Mouse (Mus musculus): Measurements from ENCODE around the gene Nln. TPM values are rescaled to one million over a fixed set of nuclear protein-coding genes. Genes with fewer than 3 reads are reported as not detected.

Gene Nln
- polyA plus RNA-seq, 1 experiment from 2014 or later = 17.6 TPM

DNA sequence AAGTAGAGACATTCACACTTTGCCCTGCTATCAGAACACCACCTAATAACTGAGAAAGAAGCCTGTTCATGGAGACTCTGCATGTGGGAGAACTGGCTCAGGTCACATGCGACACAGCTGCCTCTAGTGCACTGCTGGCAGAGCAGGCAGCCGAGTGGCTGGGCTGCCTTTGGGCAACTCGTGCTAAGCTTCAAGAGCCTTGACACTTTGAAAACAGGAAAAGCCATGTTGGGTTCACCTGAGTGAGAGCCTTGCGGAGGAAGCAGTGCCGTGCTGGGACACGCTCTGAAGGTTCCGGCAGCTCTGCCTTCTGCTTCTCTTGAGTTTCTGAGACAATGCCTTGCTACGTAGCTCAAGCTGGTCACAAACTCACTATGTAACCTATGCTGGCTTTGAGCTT is 66.7 kb downstream of the Nln start:
- Histone ChIP-seq H3K9ac (replicated peaks) (no peak overlapping the region), H3K4me1 (replicated peaks) (peaks cover 7% of the 10 kb centered on the region), H3K4me2 (no peak overlapping the region), H3K36me3 (0 out of 2 replicates have a peak, but pooled peaks cover 3% of the 10 kb centered on the region), H3K9me3 (no peaks in the 10 kb centered on the region), H3K4me3 (replicated peaks) (no peak overlapping the region), H3K27me3 (no peaks in the 10 kb centered on the region), H3K27ac (no peak overlapping the region)
- WGBS = 79% methylated on average over 8 of the region's 8 CpGs
- ATAC-seq (ENCODE audit: insufficient number of reproducible peaks, insufficient read depth, low FRiP score, low TSS enrichment, low read depth) = no peak

- H3K9ac ChIP-seq (replicated peaks) = no peak overlapping the region
- no peak overlapping the region for H3K4me3 ChIP-seq (replicated peaks)
- no peaks in the 10 kb centered on the region for H3K9me3 ChIP-seq
- no peaks in the 10 kb centered on the region for H3K27me3 ChIP-seq
- 92% methylated on average over 7 of the region's 7 CpGs for WGBS
- no peak for ATAC-seq (ENCODE audit: insufficient number of reproducible peaks, insufficient read depth, low FRiP score, low TSS enrichment, low read depth)
- peaks cover 20% of the 10 kb centered on the region for H3K4me1 ChIP-seq (replicated peaks)
- no peak overlapping the region for H3K27ac ChIP-seq
- H3K36me3 ChIP-seq = 0 out of 2 replicates have a peak, but pooled peaks cover 4% of the 10 kb centered on the region
- no peak overlapping the region for H3K4me2 ChIP-seq
Observed at GRCm38 (mm10) chr13:104041481-104041880, 67.9 kb downstream of the Nln start.

GRCm38 (mm10) chr13:104040950-104041349 is 68.5 kb downstream of the Nln start:
- Histone ChIP-seq H3K4me1 (replicated peaks) (peaks cover 21% of the 10 kb centered on the region), H3K9ac (replicated peaks) (no peak overlapping the region), H3K27ac (no peak overlapping the region), H3K27me3 (no peaks in the 10 kb centered on the region), H3K4me3 (replicated peaks) (no peak overlapping the region), H3K9me3 (no peaks in the 10 kb centered on the region), H3K36me3 (0 out of 2 replicates have a peak, but pooled peaks cover 6% of the 10 kb centered on the region), H3K4me2 (no peak overlapping the region)
- WGBS = 74% methylated on average over 4 of the region's 4 CpGs
- no peak for ATAC-seq (ENCODE audit: insufficient number of reproducible peaks, insufficient read depth, low FRiP score, low TSS enrichment, low read depth)

DNA sequence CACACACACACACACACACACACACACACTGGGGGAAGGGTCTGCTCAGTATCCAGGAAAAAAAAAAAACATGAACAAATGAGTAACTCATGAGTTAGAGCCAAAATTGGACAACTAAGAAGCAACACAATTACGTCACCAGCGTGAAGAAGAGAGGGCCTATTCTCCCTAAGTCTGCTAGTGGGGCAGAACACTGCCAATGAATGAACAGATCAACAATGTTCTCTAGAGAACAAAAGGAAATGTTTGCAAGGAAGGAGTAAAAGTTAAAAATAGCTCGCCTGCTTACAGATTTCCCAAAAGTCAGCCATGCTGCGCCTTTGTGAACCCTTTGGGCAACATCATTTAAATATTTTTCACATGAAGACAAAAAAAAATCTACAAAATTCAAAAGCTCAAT is 69.6 kb downstream of the Nln start:
- 93% methylated on average over 4 of the region's 4 CpGs for WGBS
- no peak for ATAC-seq (ENCODE audit: insufficient number of reproducible peaks, insufficient read depth, low FRiP score, low TSS enrichment, low read depth)
- H3K27ac ChIP-seq = no peak overlapping the region
- H3K9ac ChIP-seq (replicated peaks) = no peak overlapping the region
- H3K36me3 ChIP-seq = 0 out of 2 replicates have a peak, but pooled peaks cover 6% of the 10 kb centered on the region
- H3K4me1 ChIP-seq (replicated peaks) = peaks cover 29% of the 10 kb centered on the region
- H3K9me3 ChIP-seq = no peaks in the 10 kb centered on the region
- H3K4me2 ChIP-seq = no peak overlapping the region
- no peaks in the 10 kb centered on the region for H3K27me3 ChIP-seq
- no peak overlapping the region for H3K4me3 ChIP-seq (replicated peaks)

DNA sequence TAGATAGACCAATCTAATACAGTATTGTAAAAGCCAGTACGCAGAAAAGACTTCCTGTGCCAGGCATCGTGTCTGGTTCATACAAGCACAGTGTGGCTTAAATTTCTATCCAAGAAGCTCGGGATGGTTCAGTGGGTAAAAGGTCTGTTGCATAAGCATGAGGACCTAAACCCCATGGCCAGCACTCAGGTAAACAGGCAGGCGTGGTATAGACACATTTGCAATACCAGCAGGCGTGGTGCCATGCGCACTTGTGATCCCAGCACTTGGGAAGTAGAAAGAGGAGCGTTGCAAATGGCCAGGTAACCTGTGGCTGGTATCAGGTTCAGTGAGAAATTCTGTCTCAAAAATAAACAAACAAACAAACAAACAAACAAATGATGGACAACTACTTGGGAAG is 70.5 kb downstream of the Nln start:
- H3K9ac ChIP-seq (replicated peaks) = no peak overlapping the region
- H3K9me3 ChIP-seq = no peaks in the 10 kb centered on the region
- no peaks in the 10 kb centered on the region for H3K27me3 ChIP-seq
- H3K4me2 ChIP-seq = no peak overlapping the region
- H3K4me3 ChIP-seq (replicated peaks) = no peak overlapping the region
- peaks cover 38% of the 10 kb centered on the region for H3K4me1 ChIP-seq (replicated peaks)
- no peak overlapping the region for H3K27ac ChIP-seq
- ATAC-seq (ENCODE audit: insufficient number of reproducible peaks, insufficient read depth, low FRiP score, low TSS enrichment, low read depth) = no peak
- 93% methylated on average over 7 of the region's 7 CpGs for WGBS
- 0 out of 2 replicates have a peak, but pooled peaks cover 6% of the 10 kb centered on the region for H3K36me3 ChIP-seq

GRCm38 (mm10) chr13:104038358-104038757 is 71.1 kb downstream of the Nln start:
- Histone ChIP-seq H3K9me3 (no peaks in the 10 kb centered on the region), H3K27ac (no peak overlapping the region), H3K4me2 (no peak overlapping the region), H3K4me3 (replicated peaks) (no peak overlapping the region), H3K36me3 (0 out of 2 replicates have a peak, but pooled peaks cover 6% of the 10 kb centered on the region), H3K9ac (replicated peaks) (no peak overlapping the region), H3K27me3 (no peaks in the 10 kb centered on the region), H3K4me1 (replicated peaks) (peaks cover 38% of the 10 kb centered on the region)
- 82% methylated on average over 7 of the region's 7 CpGs for WGBS
- no peak for ATAC-seq (ENCODE audit: insufficient number of reproducible peaks, insufficient read depth, low FRiP score, low TSS enrichment, low read depth)

DNA sequence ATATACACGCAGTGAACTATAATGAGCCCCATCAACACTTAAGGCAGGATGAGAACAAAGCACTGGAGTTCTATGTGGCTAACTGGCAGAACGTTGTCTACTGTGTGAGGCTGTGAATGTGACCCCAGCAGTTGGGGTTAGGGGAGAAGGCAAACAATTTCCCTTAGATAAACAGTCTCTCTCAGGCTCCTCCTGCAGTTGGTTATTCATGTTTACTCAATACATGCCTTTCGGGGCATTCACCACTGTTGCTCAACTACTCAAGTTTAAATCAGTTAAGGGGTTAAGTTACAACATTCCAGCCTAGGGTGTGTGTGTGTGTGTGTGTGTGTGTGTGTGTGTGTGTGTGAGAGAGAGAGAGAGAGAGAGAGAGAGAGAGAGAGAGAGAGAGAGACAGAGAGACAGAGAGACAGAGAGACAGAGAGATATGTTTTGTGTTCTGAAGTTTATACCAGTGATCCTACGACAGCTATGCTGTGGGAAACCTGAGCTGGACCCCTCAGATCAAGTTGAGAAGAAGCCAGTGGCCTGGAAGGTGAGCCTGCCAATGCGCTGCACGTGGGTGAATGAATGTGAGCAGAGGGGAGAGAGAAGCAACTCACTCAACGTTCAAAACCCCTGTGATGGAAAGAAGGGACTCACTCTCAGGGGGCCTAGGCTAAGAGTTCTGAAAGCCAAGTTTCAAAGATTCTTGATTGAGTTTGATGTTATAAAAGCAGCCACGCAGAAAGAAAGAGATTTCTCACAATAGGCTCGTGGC is 71.7 kb downstream of the Nln start:
- H3K27me3 ChIP-seq = no peaks in the 10 kb centered on the region
- no peak overlapping the region for H3K27ac ChIP-seq
- no peak overlapping the region for H3K4me3 ChIP-seq (replicated peaks)
- no peak for ATAC-seq (ENCODE audit: insufficient number of reproducible peaks, insufficient read depth, low FRiP score, low TSS enrichment, low read depth)
- H3K36me3 ChIP-seq = 0 out of 2 replicates have a peak, but pooled peaks cover 5% of the 10 kb centered on the region
- H3K4me1 ChIP-seq (replicated peaks) = peaks cover 44% of the 10 kb centered on the region
- no peaks in the 10 kb centered on the region for H3K9me3 ChIP-seq
- H3K4me2 ChIP-seq = no peak overlapping the region
- WGBS = 62% methylated on average over 9 of the region's 9 CpGs
- no peak overlapping the region for H3K9ac ChIP-seq (replicated peaks)

GRCm38 (mm10) chr13:104036494-104037290 is 72.7 kb downstream of the Nln start:
- Histone ChIP-seq H3K36me3 (0 out of 2 replicates have a peak, but pooled peaks cover 2% of the 10 kb centered on the region), H3K9me3 (no peaks in the 10 kb centered on the region), H3K4me3 (replicated peaks) (no peak overlapping the region), H3K27ac (0 out of 2 replicates have a peak overlapping the region, but pooled peaks have one; percentile 25), H3K4me2 (no peak overlapping the region), H3K27me3 (no peaks in the 10 kb centered on the region), H3K9ac (replicated peaks) (no peak overlapping the region), H3K4me1 (replicated peaks) (peaks cover 52% of the 10 kb centered on the region)
- ATAC-seq (ENCODE audit: insufficient number of reproducible peaks, insufficient read depth, low FRiP score, low TSS enrichment, low read depth) = no peak
- 75% methylated on average over 23 of the region's 23 CpGs for WGBS

- Histone ChIP-seq H3K4me3 (replicated peaks) (no peak overlapping the region), H3K9ac (replicated peaks) (no peak overlapping the region), H3K4me2 (no peak overlapping the region), H3K9me3 (no peaks in the 10 kb centered on the region), H3K4me1 (replicated peaks) (peaks cover 53% of the 10 kb centered on the region), H3K27me3 (no peaks in the 10 kb centered on the region), H3K36me3 (0 out of 2 replicates have a peak, but pooled peaks cover 2% of the 10 kb centered on the region), H3K27ac (no peak overlapping the region)
- 80% methylated on average over 2 of the region's 2 CpGs for WGBS
- ATAC-seq (ENCODE audit: insufficient number of reproducible peaks, insufficient read depth, low FRiP score, low TSS enrichment, low read depth) = no peak
Observed at GRCm38 (mm10) chr13:104035651-104036050, 73.8 kb downstream of the Nln start.

DNA sequence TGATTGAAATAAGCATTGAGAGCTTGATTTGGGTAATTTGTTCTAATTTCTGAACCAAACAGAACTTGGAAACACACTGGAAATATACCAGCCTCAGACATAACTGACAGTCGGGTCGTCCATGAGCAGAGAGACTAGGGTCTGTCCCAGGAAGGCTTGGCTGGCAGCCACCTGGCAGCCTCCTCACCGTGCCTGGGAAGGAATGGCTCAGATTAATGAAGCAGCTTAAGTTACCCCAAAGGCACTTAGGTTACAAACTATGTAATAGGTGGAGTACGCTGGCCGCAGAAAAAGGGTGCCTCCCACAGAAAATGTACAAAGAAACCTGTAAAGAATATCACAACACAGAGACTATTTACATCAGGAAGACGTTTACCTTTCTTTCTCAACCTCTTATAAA is 74.6 kb downstream of the Nln start:
- Histone ChIP-seq H3K4me1 (replicated peaks) (peaks cover 53% of the 10 kb centered on the region), H3K9ac (replicated peaks) (no peak overlapping the region), H3K9me3 (no peaks in the 10 kb centered on the region), H3K4me3 (replicated peaks) (no peak overlapping the region), H3K27ac (0 out of 2 replicates have a peak overlapping the region, but pooled peaks have one; percentile 25), H3K4me2 (no peak overlapping the region), H3K27me3 (no peaks in the 10 kb centered on the region), H3K36me3 (0 out of 2 replicates have a peak, but pooled peaks cover 2% of the 10 kb centered on the region)
- ATAC-seq (ENCODE audit: insufficient number of reproducible peaks, insufficient read depth, low FRiP score, low TSS enrichment, low read depth) = 0 out of 2 replicates have a peak, but pooled peaks have one; percentile 35
- 27% methylated on average over 6 of the region's 6 CpGs for WGBS

- WGBS = 47% methylated on average over 3 of the region's 3 CpGs
Observed at GRCm38 (mm10) chr13:104032620-104033133, 76.7 kb downstream of the Nln start.

More at GRCm38 (mm10) chr13:104032620-104033133, 76.7 kb downstream of the Nln start:
- no peak overlapping the region for H3K9ac ChIP-seq (replicated peaks)
- H3K4me1 ChIP-seq (replicated peaks) = peaks cover 45% of the 10 kb centered on the region
- no peaks in the 10 kb centered on the region for H3K27me3 ChIP-seq
- H3K36me3 ChIP-seq = 0 out of 2 replicates have a peak, but pooled peaks cover 2% of the 10 kb centered on the region
- no peaks in the 10 kb centered on the region for H3K9me3 ChIP-seq
- H3K4me2 ChIP-seq = no peak overlapping the region
- no peak for ATAC-seq (ENCODE audit: insufficient number of reproducible peaks, insufficient read depth, low FRiP score, low TSS enrichment, low read depth)
- H3K4me3 ChIP-seq (replicated peaks) = no peak overlapping the region
- H3K27ac ChIP-seq = peak overlapping the region; percentile 50
